Mouse (Mus musculus) left cerebral cortex, postnatal 25 days (tissue): Measurements from ENCODE around the gene Mst1. TPM values are rescaled to one million over a fixed set of nuclear protein-coding genes. Genes with fewer than 3 reads are reported as not detected.

ENCODE experiments used
- DNase-seq, 2 experiments: peaks; one replicate each; pipeline ENCODE4 v3.0.0; 2022; ENCODE audit warnings: low spot score in 2 of 2, mixed read lengths in 1 of 2
- intact Hi-C: fragments of 180-260 bp; cut with DNase I; formaldehyde crosslinking; loops from one replicate; pipeline ENCODE4 v1.15.1; 2025
- total RNA-seq, 2 experiments: library from RNA; stranded (reverse); gene quantifications; 2 replicates each; pipeline ENCODE4 v1.2.3; 2021

The Mst1 gene
- total RNA-seq, 2 experiments from 2014 or later: not detected

GRCm38 (mm10) chr9:108055661-108056237 lies 24.5 kb upstream of the Mst1 start:
- DNase-seq: no peak

GRCm38 (mm10) chr9:108056361-108057261 lies 23.6 kb upstream of the Mst1 start:
- intact Hi-C loops: no loop called here

More at GRCm38 (mm10) chr9:108055661-108056237, 24.5 kb upstream of the Mst1 start:
- intact Hi-C loops: no loop called here

DNA sequence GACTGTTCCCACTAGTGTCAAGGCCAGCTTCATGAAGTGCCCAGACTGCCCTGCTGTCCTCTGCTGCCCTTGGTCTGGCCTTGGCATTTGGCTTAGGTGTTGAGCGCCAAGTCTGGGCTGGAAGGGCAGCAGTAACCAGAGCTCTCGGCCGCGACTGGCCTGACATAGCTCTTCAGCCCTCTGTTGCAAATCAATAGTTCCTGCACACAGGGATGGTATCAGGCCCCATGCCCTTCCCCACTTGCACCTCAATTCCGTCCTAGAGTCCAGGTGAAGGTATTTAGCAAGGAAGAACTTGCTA lies 23.0 kb upstream of the Mst1 start:
- intact Hi-C loops: no loop called here
- no peak for DNase-seq

More at GRCm38 (mm10) chr9:108056361-108057261, 23.6 kb upstream of the Mst1 start:
- DNase-seq: no peak

DNA sequence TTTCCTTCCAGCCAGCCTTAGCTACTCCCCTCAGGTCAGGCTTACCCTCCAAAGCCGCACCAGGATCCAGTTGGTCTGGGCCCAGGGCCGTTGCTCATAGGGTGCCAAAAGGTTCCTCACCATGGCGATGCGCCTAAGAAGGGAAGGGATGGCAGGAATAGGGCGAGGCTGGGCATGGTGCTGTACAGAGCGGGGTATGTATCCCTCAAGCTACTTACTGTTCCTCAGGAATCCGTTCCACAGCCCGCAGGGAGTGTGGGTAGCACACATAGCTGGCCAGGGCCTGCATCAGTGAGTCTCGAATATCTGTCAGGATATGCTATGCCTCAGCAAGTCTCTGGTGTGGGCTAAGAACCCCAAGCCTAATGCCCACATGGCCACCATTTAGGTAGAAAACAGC lies 21.9 kb upstream of the Mst1 start:
- intact Hi-C loops: no loop called here
- no peak for DNase-seq

DNA sequence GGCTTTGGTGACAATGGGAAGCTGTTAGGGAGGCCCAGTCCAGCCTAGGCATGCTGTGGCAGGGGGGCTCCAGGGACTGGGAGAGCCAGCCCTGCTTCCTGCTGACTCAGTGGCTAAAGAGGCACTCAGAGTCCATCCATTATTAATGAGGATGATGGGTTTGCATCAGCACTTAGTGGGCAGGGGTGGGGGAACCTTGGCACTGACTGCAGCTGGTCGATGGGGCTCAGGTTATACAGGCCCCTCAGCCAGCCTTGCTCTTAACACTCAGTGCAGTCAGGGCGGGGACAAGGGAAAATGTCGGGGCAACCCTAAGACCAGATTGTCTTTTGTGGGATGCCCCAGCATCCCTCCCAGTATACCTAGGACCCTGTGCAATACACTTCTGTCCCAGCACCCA lies 18.1 kb upstream of the Mst1 start:
- intact Hi-C loops: no loop called here
- DNase-seq: no peak

DNA sequence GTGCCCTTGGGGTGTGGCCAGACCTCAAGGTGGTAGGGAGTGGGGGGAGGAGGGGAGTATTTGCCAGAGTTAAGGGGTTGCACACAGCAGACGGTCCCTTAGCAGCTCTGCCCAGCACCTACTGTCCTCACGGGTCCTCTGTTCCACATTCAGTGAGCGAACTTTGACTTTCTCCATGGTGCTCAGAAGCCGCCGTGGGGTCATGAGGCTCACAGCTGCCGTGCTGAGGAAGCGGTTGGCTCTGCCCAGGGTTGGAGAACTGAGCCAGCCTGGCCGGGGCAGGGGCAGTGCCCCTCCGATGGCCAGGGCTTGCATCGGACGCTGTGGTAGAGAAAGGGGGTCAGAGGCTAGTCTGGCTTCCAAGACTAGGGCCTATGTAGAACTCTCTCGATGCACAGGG lies 16.9 kb upstream of the Mst1 start:
- DNase-seq: no peak
- intact Hi-C loops: no loop called here

- DNase-seq: peak; percentile 77 to 81
- intact Hi-C loops: loop anchor here (5.0 kb wide), 1 partner anchor 103 kb away; no protein-coding TSS in a partner anchor
Observed at GRCm38 (mm10) chr9:108065491-108066011, 14.7 kb upstream of the Mst1 start.

- intact Hi-C loops: loop anchor here (5.0 kb wide), 1 partner anchor 105 kb away; no protein-coding TSS in a partner anchor
- no peak for DNase-seq
Observed at GRCm38 (mm10) chr9:108067199-108067598, 13.0 kb upstream of the Mst1 start.

DNA sequence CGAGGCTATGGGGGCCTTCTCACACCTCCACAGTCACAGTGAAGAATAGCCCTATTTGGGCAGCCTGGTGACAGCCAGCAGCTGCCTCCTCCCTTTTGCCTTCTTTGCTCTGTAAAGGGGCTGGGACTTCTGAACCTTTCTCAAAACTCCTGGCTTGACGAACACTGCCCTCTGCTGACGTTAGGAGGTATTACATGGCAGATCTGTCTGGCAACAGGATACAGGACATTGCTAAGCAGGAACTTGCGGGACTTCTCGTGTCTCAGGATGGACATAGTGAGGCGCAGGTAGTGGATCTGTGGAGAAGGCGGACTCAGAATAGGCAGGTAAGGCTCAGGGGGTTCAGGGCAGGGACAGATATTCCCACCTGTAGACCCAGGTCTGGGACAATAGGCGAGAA lies 12.3 kb upstream of the Mst1 start:
- peak; percentile 79 to 87 for DNase-seq
- intact Hi-C loops: loop anchor here (1.0 to 5.0 kb wide), 2 partner anchors 106 to 164 kb away; no protein-coding TSS in a partner anchor

DNA sequence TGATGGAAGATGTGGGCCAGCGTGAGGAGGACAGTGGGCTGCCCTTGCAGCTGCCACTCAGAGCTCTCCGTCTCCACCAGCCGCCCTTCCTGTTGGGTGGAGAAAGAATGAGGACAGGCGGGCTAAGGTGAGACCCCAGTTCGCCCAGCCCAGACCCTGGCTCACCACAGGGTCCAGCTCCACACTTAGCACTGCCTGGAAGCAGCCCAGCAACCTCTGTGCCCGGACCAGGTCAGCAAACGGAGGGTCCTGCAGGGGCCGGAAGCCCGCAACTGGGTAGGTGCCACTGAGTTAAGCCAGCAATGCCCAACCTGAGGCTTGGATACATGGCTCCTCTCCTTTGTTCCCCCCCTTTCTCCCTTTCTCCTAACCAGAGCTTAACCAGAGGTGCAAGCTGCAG lies 11.2 kb upstream of the Mst1 start:
- intact Hi-C loops: loop anchor here (5.0 kb wide), 1 partner anchor 107 kb away; no protein-coding TSS in a partner anchor
- no peak for DNase-seq

GRCm38 (mm10) chr9:108069529-108069928 lies 10.7 kb upstream of the Mst1 start:
- intact Hi-C loops: loop anchor here (5.0 kb wide), 1 partner anchor 107 kb away; no protein-coding TSS in a partner anchor
- DNase-seq: no peak

GRCm38 (mm10) chr9:108071801-108072200 lies 8.4 kb upstream of the Mst1 start:
- intact Hi-C loops: no loop called here

GRCm38 (mm10) chr9:108072481-108072924 lies 7.7 kb upstream of the Mst1 start:
- no peak for DNase-seq
- intact Hi-C loops: no loop called here

More at GRCm38 (mm10) chr9:108071801-108072200, 8.4 kb upstream of the Mst1 start:
- DNase-seq: no peak

GRCm38 (mm10) chr9:108073141-108073930 lies 6.9 kb upstream of the Mst1 start:
- DNase-seq: no peak
- intact Hi-C loops: no loop called here

DNA sequence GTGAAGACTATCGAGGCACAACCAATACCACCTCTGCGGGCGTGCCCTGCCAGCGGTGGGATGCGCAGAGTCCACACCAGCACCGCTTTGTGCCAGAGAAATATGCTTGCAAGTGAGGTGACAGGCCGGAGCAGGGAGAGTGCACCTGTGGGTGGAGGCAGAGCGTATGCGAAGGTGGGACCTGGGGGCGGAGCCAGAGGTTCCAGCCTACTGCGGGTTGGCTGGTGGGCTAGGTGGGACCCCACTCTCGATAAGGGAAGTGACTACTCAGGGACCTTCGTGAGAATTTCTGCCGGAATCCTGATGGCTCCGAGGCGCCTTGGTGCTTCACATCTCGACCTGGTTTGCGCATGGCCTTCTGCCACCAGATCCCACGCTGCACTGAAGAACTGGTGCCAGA lies 2.3 kb downstream of the Mst1 start:
- DNase-seq: no peak
- intact Hi-C loops: no loop called here

GRCm38 (mm10) chr9:108082988-108083431 lies 2.8 kb downstream of the Mst1 start, which contains the start of gene Rnf123:
Gene Rnf123 (minus strand): TSS chr9:108083346.
- intact Hi-C loops: no loop called here

DNA sequence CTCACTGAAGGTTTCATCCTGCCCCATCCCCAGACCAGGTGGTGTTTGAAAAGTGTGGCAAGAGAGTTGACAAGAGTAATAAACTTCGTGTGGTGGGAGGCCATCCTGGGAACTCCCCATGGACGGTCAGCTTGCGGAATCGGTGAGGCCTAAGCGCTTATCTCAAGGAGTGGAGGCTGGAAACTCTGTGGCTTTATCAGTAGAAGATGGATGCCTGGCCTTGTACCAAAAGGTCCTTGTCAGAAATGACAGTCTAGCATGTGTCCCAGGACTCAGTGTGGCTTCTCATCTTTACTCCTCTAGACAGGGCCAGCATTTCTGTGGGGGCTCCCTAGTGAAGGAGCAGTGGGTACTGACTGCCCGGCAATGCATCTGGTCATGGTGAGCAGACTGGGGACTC lies 3.3 kb downstream of the Mst1 start:
- intact Hi-C loops: no loop called here
- no peak for DNase-seq

More at GRCm38 (mm10) chr9:108082988-108083431, 2.8 kb downstream of the Mst1 start, which contains the start of gene Rnf123:
- no peak for DNase-seq

DNA sequence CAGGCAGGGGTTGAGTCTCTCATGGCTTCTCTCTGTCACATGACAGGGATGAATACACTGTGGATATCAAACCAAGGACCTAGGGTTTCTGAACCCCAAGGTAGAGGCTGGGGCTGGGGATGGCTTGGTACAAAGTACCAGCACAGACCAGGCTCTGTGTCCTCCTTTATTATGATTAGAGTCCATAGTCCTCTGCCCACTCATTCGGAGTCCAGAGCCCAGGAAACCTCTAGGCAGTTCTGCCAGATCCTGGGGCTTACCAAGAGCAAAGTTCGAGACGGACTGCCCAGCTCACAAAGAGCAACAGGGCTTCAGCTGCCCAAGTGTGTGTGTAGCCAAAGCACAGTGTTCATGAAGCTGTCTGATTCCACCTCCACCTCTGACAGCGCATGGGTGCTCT lies 5.0 kb downstream of the Mst1 start:
- intact Hi-C loops: no loop called here
- DNase-seq: no peak

DNA sequence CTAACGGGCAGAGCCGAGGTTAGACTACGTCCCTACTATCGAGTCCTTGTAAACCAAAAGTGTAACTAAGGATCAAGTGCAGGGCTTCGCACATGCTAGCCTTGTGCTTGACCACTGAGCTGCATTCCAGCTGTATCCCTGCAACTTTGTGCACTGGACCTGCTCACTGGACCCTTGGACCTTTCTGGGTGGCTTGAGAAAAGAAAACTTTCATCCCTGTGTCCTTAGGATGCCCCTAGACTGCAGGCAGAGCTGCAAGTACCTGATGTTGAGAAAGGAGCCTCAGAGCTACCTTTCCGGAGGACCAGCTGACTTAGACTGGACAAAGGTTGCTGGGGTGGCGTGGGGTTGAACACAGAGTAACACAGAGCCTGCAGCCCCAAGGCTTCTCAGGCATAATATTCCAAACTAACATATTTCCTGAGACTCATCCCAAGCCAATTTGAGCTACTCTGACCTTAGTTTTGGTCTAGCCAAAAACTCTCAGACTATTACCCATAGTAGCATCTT lies 10.4 kb downstream of the Mst1 start:
- intact Hi-C loops: no loop called here
- DNase-seq: no peak
